Mouse (Mus musculus): ENCODE results near the gene Mbnl2. TPM values are rescaled to one million over a fixed set of nuclear protein-coding genes. Genes with fewer than 3 reads are reported as not detected.

Gene Mbnl2
- polyA plus RNA-seq, 1 experiment = 23.6 TPM

DNA sequence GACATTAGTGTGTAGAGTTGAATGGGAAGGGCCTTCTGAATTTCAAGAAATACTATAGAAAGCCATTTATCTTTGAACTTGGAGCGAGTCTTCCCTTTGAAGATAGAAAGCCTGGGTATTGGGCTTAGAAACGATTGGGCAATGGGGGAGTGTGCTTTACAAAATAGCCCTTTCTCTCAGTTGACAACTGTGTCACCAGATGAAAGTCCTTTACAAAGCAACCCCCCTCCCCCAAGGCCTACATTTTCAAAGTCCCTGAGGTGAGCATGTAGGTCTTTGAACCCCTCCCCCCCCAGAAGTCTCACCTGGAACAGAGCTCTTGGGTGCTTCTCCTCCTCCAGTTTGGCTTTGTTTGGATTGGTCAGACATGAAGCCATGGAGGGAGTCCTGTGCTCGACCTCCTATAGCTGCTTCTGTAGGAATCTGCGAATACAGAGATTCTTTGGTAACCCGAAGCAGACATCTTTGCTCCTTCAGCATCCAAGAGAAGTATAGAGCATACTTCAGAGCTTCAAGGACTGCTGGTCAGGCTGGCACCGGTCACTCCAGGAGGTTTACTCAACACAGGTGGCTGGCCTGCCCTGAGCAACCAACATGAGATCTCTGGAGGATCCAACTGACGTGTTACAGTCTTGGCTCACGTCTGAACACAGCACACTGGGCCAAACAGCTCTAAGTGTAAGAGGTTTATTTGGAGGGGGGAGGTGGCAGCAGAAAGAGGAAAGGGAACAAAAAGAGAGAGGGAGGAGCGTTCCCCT, 43.7 kb downstream of the Mbnl2 start:
- WGBS = 65% methylated on average over 9 of the region's 9 CpGs
- DNase-seq (ENCODE audit: low read depth, low spot score) = no peak

DNA sequence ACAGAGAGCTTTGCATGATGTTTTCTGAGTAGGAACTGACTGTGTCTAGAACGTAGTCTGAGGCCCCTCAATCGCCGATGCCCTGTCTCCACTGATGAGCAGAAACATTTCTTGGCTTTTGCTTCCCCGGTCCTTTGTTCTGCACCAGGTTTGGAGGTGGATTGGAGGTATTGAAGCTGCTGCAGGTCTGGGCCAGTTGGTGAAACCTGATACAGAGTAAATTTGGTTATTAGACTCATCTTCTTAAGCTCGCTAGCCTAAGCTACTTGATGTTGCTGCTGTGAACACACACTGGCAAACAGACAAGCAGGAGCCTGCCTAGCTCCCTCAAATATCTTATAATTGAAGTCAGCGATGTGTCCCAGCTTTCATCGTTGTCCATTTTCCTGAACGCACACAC, 46.6 kb downstream of the Mbnl2 start:
- 86% methylated on average over 8 of the region's 8 CpGs for WGBS
- no peak for DNase-seq (ENCODE audit: low read depth, low spot score)

DNA sequence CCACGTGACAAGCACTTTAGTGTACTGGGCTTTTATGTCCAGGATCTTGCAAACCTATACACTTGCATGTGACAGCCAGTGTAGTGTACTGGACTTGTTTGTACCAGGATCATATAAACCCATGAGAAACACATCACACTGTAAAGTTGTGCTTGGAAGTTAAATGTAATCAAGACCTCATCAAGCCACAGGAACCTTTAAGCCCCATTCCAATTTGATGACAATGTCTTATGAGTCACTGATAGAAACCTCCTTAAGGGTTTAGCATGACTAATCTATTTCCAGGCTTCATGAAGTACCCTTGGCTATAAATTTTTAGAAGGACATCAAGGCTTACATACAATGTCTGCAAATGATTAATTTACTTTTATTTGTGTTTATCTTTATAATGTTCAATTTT, 47.6 kb downstream of the Mbnl2 start:
- no peak for DNase-seq (ENCODE audit: low read depth, low spot score)
- 25% methylated on average over 1 of the region's 1 CpGs for WGBS

DNA sequence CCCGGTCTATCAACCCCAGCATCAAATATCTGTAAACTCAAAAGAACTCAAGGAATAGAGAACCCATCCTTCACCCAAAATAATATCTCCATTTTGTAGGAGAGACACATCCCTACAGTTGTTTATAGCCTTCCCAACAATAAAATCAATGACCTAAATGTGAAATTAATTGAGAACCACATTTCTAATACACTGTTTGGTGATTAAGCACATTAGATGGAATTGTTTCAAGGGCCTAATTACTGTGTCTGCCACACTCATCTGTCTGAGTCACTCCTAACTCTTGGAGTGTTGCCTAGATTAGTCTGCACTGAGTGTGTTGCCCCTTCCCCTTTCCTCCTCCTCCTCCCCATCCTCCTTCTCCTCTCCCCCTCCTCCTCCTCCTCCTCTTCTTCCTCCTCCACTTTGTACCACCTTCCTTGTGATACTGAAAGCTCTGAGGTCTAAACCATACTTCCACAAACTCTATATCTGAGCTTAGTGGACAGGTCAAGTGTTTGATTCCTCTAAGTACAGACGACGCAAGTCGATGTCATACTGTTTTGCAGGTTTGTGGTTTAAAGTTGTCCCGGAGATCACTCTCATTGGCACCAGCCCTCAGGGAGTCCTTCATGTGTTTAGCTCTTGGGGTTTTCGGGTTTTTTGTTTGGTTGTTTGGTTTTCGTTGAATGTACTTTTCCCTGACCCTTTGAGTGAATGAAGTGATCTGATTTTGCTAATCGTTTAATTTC, 48.8 kb downstream of the Mbnl2 start:
- WGBS = 76% methylated on average over 8 of the region's 8 CpGs
- DNase-seq (ENCODE audit: low read depth, low spot score) = no peak

DNA sequence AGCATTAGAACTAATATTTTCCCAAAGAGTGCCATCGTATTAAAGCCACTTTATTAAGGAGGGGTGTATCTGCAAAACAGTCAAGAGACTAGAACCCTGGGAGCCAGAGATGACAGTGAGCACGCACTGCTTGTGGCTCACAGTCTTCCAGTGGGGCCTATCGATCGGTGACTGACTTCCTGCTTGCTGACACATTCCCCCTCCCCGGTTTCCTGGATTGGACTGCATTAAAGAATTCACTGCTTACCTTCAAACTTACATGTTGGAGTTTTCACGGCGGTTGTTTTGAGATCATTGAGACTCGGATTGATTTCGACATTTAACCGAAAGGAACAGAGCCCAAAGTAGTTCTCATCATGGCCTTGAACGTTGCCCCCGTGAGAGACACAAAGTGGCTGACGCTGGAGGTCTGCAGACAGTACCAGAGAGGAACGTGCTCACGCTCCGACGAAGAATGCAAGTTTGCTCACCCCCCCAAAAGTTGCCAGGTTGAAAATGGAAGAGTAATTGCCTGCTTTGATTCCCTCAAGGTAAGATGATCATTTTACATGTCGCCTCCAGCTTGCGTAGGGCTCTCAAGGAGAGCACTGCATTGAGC, 49.5 kb downstream of the Mbnl2 start:
- DNase-seq (ENCODE audit: low read depth, low spot score) = no peak
- 87% methylated on average over 19 of the region's 19 CpGs for WGBS

DNA sequence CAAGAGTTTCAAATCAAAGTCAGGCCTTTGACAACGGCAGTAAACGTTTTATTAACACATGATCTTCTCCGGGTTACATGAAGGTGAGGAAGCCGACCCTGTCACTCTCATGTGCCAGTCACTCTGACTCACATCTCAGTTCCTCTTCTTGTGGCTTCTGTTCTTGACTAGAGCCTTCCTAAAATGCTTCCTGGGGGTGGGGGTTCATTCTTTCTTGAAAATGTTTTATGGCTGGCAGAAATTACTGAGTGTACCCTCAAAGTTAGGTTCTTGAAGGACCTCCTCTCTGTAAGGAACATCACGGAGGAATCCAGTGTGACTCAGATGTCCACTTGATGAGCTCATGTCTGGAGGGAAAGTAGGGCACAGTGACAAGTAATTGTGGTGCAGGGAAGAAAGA, 50.2 kb downstream of the Mbnl2 start:
- DNase-seq (ENCODE audit: low read depth, low spot score) = no peak
- 34% methylated on average over 5 of the region's 5 CpGs for WGBS

DNA sequence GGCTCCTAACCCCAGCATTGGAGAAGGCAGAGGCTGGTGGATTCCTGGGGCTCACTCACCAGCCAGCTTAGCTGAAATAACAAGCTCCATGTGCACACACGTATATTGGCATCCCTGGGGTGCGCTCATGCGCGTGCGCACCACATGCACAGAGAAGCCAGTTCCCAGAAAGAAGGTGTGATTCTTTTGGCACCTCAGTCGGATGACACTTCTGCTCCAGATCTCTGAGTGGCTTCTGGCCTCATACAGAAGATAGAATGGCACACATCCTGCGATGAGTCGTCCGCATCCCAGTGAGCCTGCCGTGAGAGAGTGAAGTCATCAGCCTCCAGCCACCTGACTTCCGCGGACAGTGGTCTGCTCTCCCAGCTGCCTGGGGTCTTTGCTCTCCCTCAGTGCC, 55.0 kb downstream of the Mbnl2 start:
- no peak for DNase-seq (ENCODE audit: low read depth, low spot score)

DNA sequence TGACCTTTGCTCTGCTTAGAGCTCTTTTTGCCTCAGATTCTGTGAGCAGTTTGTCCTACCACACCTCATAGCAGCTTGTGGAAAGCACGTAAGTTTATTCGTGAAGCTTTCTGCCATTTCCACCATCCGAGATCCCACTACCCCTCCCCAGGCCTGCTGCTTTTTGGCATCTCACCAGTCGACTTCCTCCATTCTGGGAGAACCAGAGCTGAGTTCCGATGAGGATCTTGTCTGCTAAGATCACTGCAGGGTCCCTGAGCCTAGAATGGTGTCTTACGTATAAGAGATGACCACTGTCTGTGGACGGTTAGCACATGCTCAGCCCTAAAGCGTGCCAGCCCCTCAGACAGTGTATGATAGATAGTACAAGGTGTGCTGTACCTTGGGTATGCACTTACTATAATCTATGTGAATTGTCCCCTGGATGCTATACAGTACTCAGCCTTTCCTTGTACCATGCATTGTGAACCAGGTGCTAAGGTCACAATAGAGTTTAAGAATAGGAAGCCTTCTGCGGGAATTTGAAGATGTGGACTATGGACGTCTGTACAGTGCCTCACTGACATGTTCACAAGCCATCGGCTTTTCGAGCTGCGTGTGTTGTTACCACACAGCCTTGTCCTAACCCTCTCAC, 55.5 kb downstream of the Mbnl2 start:
- no peak for DNase-seq (ENCODE audit: low read depth, low spot score)
- 78% methylated on average over 13 of the region's 13 CpGs for WGBS

More for the DNA sequence above, 55.0 kb downstream of the Mbnl2 start:
- 70% methylated on average over 12 of the region's 12 CpGs for WGBS

DNA sequence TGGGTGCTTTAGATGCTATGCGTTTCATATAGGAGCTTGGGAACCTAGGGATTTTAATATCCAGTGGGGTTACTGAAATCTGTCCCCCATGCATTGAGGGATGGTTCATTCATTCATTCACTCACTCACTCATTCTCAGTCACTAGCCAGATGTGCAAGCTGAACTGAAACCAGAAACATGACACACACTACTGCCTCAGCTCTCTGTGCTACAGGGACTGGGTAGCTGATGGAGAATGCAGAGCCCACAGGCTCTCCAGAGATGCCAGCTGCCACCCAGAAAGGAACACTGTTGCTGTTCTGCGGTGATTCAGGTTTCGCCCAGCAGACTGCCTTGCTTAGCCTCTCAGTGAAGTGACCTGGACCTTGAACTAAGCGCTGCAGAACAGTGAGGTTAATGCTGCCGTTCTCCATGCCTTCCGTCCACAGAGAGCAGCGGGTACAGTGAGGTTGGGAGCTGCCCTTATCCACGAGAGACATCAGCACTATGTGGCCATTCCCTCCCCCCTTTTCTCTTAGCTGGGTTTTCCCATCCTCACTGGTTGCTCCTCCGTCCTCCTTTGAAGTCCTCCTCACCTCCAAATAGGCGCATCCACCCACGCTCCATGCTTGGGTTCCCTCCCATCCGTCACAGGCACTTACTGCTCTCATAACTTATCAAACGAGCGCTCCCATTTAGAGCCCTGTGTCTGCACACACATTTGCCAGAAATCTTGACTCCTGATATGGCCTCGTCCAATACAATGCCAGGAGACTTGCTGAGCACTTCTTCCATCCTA, 58.2 kb downstream of the Mbnl2 start:
- no peak for DNase-seq (ENCODE audit: low read depth, low spot score)
- WGBS = 81% methylated on average over 15 of the region's 15 CpGs

DNA sequence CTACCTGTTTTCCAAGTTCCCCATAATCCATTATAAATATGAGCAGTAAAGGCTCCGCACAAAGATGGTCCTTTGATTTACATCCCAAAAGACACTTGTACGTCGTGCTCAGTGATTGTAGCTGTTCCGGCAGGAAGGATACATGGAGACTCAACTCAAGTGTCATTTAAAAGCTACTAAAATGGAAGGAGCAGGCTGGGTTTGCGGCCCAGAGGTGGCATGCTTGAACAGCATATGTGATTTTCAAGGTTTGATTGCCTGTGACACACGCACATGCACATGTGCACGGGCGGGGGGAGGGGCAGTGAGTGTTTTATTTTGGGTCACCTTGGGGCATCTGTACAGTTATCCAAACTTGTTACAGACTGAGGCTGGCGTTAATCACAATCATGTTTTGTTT, 59.9 kb downstream of the Mbnl2 start:
- no peak for DNase-seq (ENCODE audit: low read depth, low spot score)
- 75% methylated on average over 9 of the region's 9 CpGs for WGBS

DNA sequence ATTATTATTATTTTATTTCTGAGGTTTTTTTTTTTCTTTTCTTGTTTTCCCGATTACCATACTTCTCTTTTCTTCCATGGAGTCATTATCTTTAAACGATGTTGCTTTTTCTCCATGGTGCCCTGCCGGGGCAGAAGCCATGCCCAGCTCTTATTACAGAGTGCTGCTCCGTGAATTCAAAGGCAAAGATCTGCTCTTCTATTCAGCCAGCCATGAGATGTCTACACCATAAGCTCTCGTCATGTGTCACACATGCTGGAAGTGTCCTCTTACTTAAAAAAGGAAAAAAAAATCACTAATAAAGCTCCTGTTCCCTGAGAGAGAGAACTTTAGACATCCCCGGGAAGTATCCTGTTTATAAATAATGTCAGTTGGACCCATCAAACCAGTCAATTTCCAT, 60.4 kb downstream of the Mbnl2 start:
- no peak for DNase-seq (ENCODE audit: low read depth, low spot score)
- WGBS = 39% methylated on average over 6 of the region's 6 CpGs

DNA sequence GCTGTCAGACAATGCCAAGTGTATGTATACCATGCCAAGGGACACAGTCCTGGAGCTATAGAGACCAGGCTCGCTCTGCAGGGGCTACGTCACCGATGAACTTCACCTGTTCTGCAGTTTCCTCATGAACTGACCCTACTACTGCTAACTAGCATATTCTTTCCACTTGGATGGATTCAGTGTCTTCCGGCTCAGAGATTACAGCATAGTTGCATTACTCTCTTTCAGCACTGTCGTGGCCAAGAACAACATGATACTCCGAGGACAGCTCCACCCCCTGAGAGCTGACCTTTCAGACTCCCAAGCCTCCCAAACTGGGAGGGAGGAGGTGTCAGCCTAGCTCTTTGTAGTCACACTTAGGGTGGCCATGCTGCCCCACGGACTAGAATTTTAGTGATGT, 60.9 kb downstream of the Mbnl2 start:
- peak; percentile 58 for DNase-seq (ENCODE audit: low read depth, low spot score)
- 25% methylated on average over 7 of the region's 7 CpGs for WGBS

DNA sequence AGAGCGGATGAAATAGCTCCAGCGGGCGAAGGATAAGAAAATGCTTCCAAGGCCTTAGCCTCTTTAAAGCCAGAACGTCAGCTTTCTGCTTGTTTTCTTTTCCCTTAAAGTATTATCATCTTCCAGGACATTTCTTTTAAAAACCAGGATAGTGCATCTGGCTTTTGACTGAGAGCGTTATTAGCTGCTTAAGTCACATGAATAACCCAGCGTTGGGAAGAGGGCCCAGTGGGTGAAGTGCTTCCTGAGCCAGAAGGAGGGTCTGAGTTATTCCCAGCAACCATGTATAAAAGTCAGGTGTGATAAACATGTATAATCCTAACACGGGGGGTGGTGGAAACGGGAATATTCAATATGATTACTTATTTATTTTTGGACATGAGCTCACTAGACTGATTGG, 61.4 kb downstream of the Mbnl2 start:
- WGBS = 27% methylated on average over 8 of the region's 8 CpGs
- DNase-seq (ENCODE audit: low read depth, low spot score) = no peak

DNA sequence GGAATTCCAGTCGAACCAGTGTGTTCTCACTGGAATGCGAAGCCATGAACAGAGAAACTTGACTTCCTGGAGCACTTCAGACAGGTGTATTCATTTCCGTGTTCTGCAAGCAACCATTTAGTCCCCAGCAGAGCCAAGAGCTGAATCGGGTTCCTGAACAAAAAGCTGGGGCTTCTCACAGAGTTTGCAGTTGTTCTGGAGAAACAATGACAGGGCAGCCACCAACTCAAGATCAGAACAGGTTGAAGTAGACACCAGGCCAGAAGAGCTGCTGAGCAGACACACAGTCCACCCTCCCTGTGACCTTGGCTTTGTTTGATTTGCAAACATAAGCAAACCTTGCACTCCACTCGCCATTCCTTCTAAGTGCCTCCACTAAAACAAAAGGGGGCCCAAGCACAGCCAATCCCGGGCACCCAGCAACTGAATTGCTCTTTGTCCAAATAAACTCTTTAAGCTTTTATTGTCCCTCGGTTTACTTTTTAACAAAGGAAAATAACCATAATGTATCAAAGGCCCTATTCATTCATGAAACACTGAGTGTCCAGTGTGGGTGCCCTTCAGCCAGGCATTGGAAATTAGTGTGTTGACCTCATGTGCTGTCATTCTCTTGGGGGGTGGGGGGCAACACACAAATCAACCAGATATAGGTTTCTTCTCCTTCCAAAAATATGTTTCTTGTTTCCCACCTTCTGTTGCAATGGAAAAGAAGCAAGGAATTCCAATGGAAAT, 62.4 kb downstream of the Mbnl2 start:
- 23% methylated on average over 7 of the region's 7 CpGs for WGBS
- DNase-seq (ENCODE audit: low read depth, low spot score) = peak; percentile 90

DNA sequence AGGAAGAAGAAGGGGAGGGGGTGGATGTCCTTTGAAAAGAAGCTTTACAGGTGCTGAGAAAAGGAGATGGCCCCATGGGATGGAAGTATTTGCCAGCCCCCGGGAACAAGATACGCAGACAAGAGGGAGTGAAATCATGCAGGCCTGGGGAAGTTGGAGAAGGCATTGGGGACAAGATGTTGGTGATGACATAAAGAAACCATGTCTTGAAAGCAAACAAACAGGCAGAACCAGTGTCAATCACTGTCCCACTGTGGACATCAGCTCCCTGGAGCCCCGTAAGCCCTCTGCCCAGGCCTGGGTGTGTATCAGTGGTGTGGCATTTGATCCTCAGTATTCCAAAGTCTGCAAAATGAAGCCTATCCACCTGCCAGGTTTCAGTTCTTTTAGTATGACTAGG, 63.2 kb downstream of the Mbnl2 start:
- DNase-seq (ENCODE audit: low read depth, low spot score) = no peak
- 40% methylated on average over 3 of the region's 3 CpGs for WGBS

DNA sequence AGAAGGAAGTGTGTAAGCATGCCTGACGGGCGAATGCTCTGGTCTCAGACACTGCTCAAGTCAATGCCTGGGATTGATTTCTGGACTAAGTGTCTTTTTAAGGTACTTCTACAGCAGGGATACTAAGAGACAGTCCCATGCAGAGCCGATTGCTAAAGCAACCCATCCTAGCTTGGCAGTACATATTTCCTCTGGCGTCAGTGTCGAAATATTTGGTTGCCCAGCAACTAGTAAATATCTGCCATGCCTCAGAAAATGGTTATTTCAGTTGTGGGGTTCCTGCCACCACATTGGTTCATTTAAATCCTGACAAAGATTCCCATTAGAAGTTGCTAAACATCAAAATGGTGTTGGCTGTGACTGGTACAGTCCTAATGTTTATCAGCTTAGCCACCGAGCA, 66.4 kb downstream of the Mbnl2 start:
- whole genome bisulfite sequencing = 58% methylated on average over 6 of the region's 6 CpGs
- DNase-seq (ENCODE audit: low read depth, low spot score) = no peak

DNA sequence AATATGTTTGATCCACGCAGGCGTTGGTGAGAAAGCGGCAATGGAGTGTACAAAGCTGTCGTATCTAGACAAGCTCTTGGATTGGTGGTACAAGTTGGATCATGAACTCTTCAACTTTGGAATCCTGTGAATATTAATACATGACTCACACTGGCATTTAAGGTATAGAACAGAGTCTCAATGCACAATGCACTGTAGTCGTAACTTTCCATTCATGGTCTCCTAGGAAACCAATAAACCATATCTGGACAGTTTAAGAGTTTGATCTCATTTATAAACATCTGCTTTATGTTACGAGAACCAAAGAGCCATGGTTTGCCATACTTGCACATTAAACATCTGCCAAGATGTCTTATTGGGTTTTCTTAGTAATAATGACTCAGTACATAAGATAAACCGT, 66.9 kb downstream of the Mbnl2 start:
- DNase-seq (ENCODE audit: low read depth, low spot score) = no peak
- 61% methylated on average over 7 of the region's 7 CpGs for WGBS

DNA sequence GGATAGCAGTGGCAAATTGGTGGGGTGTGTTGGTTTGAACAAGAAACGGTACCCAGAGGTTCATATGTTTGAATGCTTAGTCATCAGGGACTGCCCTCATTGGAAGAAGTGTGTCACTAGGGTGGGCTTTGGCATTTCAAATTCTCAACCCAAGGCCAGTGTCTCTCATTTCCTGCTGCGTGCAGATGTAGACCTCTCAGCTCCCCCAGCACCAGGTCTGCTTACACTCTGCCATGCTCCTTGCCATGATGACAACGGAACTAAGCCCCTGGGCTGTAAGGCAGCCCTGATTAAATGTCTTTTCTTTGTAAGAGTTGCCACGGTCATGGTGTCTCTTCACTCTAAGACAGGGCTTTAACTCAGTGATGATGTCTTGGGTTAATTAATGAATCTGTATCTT, 69.2 kb downstream of the Mbnl2 start:
- DNase-seq (ENCODE audit: low read depth, low spot score) = no peak
- WGBS = 87% methylated on average over 4 of the region's 4 CpGs

Data from large intestine, adult 2 months (tissue).